Mouse (Mus musculus) layer of hippocampus, postnatal 25 days (tissue): ENCODE data around the gene Narfl. TPM values are rescaled to one million over a fixed set of nuclear protein-coding genes. Genes with fewer than 3 reads are reported as not detected.
"Not testable (repeated sequence)": the region's sequence is repeated elsewhere in the genome, so short reads cannot be mapped to it uniquely, and the experiment has no call there.

Experiments
- DNase-seq, 2 experiments: peaks; one replicate each; pipeline ENCODE4 v3.0.0; 2022; ENCODE audit warnings: mixed read lengths in 2 of 2, low spot score in 1 of 2; ENCODE audit errors: extremely low spot score in 1 of 2
- total RNA-seq, 2 experiments: library from RNA; stranded (reverse); gene quantifications; 2 replicates each; pipeline ENCODE4 v1.2.3; 2021

Narfl gene
- 10 to 100 TPM; 32.7 to 33.2 TPM for total RNA-seq

- DNase-seq, result peak; percentile 99 to 100
Measured at GRCm38 (mm10) chr17:25773549-25774120, at the start of gene Narfl. Gene Narfl, plus strand, starts transcription at chr17:25773776.

- DNase-seq, result no peak
Measured at GRCm38 (mm10) chr17:25723919-25724318, 49.7 kb upstream of the Narfl start.

- no peak for DNase-seq
Measured at GRCm38 (mm10) chr17:25725264-25725663, 48.3 kb upstream of the Narfl start.

- DNase-seq, result peak; percentile 87 to 90
Measured at GRCm38 (mm10) chr17:25727265-25728008, 46.1 kb upstream of the Narfl start, which contains the start of the genes Chtf18 and Rpusd1. Gene Chtf18, minus strand, starts transcription at chr17:25727419. Gene Rpusd1, plus strand, starts transcription at chr17:25727670.

- no peak for DNase-seq
Measured at GRCm38 (mm10) chr17:25728009-25728270, 45.6 kb upstream of the Narfl start.

- DNase-seq, result peak; percentile 76 to 96
Measured at GRCm38 (mm10) chr17:25732082-25732481, 41.5 kb upstream of the Narfl start.

GRCm38 (mm10) chr17:25735246-25735645 lies 38.3 kb upstream of the Narfl start:
- DNase-seq, result no peak

GRCm38 (mm10) chr17:25735745-25736144 lies 37.8 kb upstream of the Narfl start, which contains the start of gene Mslnl:
Gene Mslnl, plus strand, starts transcription at chr17:25736042.
- DNase-seq, result no peak

- no peak for DNase-seq
Measured at GRCm38 (mm10) chr17:25738861-25739260, 34.7 kb upstream of the Narfl start.

- DNase-seq, result not testable (repeated sequence)
Measured at GRCm38 (mm10) chr17:25741471-25741870, 32.1 kb upstream of the Narfl start.

- DNase-seq, result no peak
Measured at GRCm38 (mm10) chr17:25743831-25744230, 29.7 kb upstream of the Narfl start.

- no peak for DNase-seq
Measured at GRCm38 (mm10) chr17:25744311-25744710, 29.3 kb upstream of the Narfl start.

GRCm38 (mm10) chr17:25748238-25748637 lies 25.3 kb upstream of the Narfl start:
- no peak for DNase-seq

GRCm38 (mm10) chr17:25749314-25749713 lies 24.3 kb upstream of the Narfl start:
- DNase-seq, result no peak

- DNase-seq, result peak in 1 of 2 experiments; percentile 51
Measured at GRCm38 (mm10) chr17:25751446-25751845, 22.1 kb upstream of the Narfl start.

- DNase-seq, result no peak
Measured at GRCm38 (mm10) chr17:25754241-25754640, 19.3 kb upstream of the Narfl start, which contains the start of gene Msln. Gene Msln, minus strand, starts transcription at chr17:25754378.

- DNase-seq, result no peak
Measured at GRCm38 (mm10) chr17:25755086-25755485, 18.5 kb upstream of the Narfl start.

- no peak for DNase-seq
Measured at GRCm38 (mm10) chr17:25755627-25756377, 17.8 kb upstream of the Narfl start.

- DNase-seq, result no peak
Measured at GRCm38 (mm10) chr17:25756378-25757242, 17.0 kb upstream of the Narfl start.

- DNase-seq, result no peak
Measured at GRCm38 (mm10) chr17:25757691-25758090, 15.9 kb upstream of the Narfl start.
